Mouse (Mus musculus): ENCODE data around the gene Rasl10b. TPM values are rescaled to one million over a fixed set of nuclear protein-coding genes. Genes with fewer than 3 reads are reported as not detected.
A peak's percentile ranks its signal among the peaks of the same experiment; 100 is the strongest.

Gene Rasl10b
- polyA plus RNA-seq, 1 experiment = not detected

GRCm38 (mm10) chr11:83417080-83417479, 8.1 kb downstream of the Rasl10b start:
- no peak overlapping the region for H3K27ac ChIP-seq (replicated peaks; ENCODE audit: low read depth, low read length)
- no peak overlapping the region for H3K4me3 ChIP-seq (ENCODE audit: insufficient read depth, low read depth, low read length)
- H3K4me1 ChIP-seq (ENCODE audit: control insufficient read depth, insufficient read depth, insufficient read length, low read length) = no peaks in the 10 kb centered on the region

GRCm38 (mm10) chr11:83417708-83418107, 8.8 kb downstream of the Rasl10b start:
- no peak overlapping the region for H3K4me3 ChIP-seq (ENCODE audit: insufficient read depth, low read depth, low read length)
- H3K4me1 ChIP-seq (ENCODE audit: control insufficient read depth, insufficient read depth, insufficient read length, low read length) = no peaks in the 10 kb centered on the region
- H3K27ac ChIP-seq (replicated peaks; ENCODE audit: low read depth, low read length) = no peak overlapping the region

- no peaks in the 10 kb centered on the region for H3K4me1 ChIP-seq (ENCODE audit: control insufficient read depth, insufficient read depth, insufficient read length, low read length)
- no peak overlapping the region for H3K27ac ChIP-seq (replicated peaks; ENCODE audit: low read depth, low read length)
- H3K4me3 ChIP-seq (ENCODE audit: insufficient read depth, low read depth, low read length) = no peak overlapping the region
These were observed 9.6 kb downstream of the Rasl10b start for GRCm38 (mm10) chr11:83418566-83418965.

GRCm38 (mm10) chr11:83420338-83420737, 11.4 kb downstream of the Rasl10b start:
- no peak overlapping the region for H3K4me3 ChIP-seq (ENCODE audit: insufficient read depth, low read depth, low read length)
- H3K4me1 ChIP-seq (ENCODE audit: control insufficient read depth, insufficient read depth, insufficient read length, low read length) = no peaks in the 10 kb centered on the region
- no peak overlapping the region for H3K27ac ChIP-seq (replicated peaks; ENCODE audit: low read depth, low read length)

- Histone ChIP-seq H3K4me3 (ENCODE audit: insufficient read depth, low read depth, low read length) (no peak overlapping the region), H3K27ac (replicated peaks; ENCODE audit: low read depth, low read length) (no peak overlapping the region), H3K4me1 (ENCODE audit: control insufficient read depth, insufficient read depth, insufficient read length, low read length) (no peaks in the 10 kb centered on the region)
These were observed 12.4 kb downstream of the Rasl10b start for GRCm38 (mm10) chr11:83421305-83421704.

- Histone ChIP-seq H3K4me1 (ENCODE audit: control insufficient read depth, insufficient read depth, insufficient read length, low read length) (no peaks in the 10 kb centered on the region), H3K4me3 (ENCODE audit: insufficient read depth, low read depth, low read length) (no peak overlapping the region), H3K27ac (replicated peaks; ENCODE audit: low read depth, low read length) (no peak overlapping the region)
These were observed 15.7 kb downstream of the Rasl10b start for GRCm38 (mm10) chr11:83424681-83425080.

GRCm38 (mm10) chr11:83426964-83427363, 18.0 kb downstream of the Rasl10b start:
- Histone ChIP-seq H3K27ac (replicated peaks; ENCODE audit: low read depth, low read length) (no peak overlapping the region), H3K4me3 (ENCODE audit: insufficient read depth, low read depth, low read length) (no peak overlapping the region), H3K4me1 (ENCODE audit: control insufficient read depth, insufficient read depth, insufficient read length, low read length) (no peaks in the 10 kb centered on the region)

- Histone ChIP-seq H3K4me1 (ENCODE audit: control insufficient read depth, insufficient read depth, insufficient read length, low read length) (no peaks in the 10 kb centered on the region), H3K4me3 (ENCODE audit: insufficient read depth, low read depth, low read length) (no peak within 1 kb of the TSS), H3K27ac (replicated peaks; ENCODE audit: low read depth, low read length) (no peak within 1 kb of the TSS)
These were observed 20.4 kb downstream of the Rasl10b start, which contains the start of gene Gas2l2 for GRCm38 (mm10) chr11:83429355-83429754. Gene Gas2l2, minus strand, starts transcription at chr11:83429455.

GRCm38 (mm10) chr11:83432533-83432932, 23.6 kb downstream of the Rasl10b start:
- H3K4me3 ChIP-seq (ENCODE audit: insufficient read depth, low read depth, low read length) = no peak overlapping the region
- no peak overlapping the region for H3K27ac ChIP-seq (replicated peaks; ENCODE audit: low read depth, low read length)
- no peaks in the 10 kb centered on the region for H3K4me1 ChIP-seq (ENCODE audit: control insufficient read depth, insufficient read depth, insufficient read length, low read length)

GRCm38 (mm10) chr11:83437377-83437776, 28.4 kb downstream of the Rasl10b start, which contains the start of gene 1700020L24Rik:
Gene 1700020L24Rik, plus strand, starts transcription at chr11:83437677.
- Histone ChIP-seq H3K4me3 (ENCODE audit: insufficient read depth, low read depth, low read length) (no peak within 1 kb of the TSS), H3K4me1 (ENCODE audit: control insufficient read depth, insufficient read depth, insufficient read length, low read length) (peaks cover 5% of the 10 kb centered on the region; the same call in 1 of the 2 replicates), H3K27ac (replicated peaks; ENCODE audit: low read depth, low read length) (no peak within 1 kb of the TSS)

GRCm38 (mm10) chr11:83439426-83440060, 30.6 kb downstream of the Rasl10b start:
- Histone ChIP-seq H3K4me1 (ENCODE audit: control insufficient read depth, insufficient read depth, insufficient read length, low read length) (peaks cover 9% of the 10 kb centered on the region; the same call in 1 of the 2 replicates), H3K27ac (replicated peaks; ENCODE audit: low read depth, low read length) (no peak overlapping the region), H3K4me3 (ENCODE audit: insufficient read depth, low read depth, low read length) (no peak overlapping the region)

- Histone ChIP-seq H3K27ac (replicated peaks; ENCODE audit: low read depth, low read length) (peak overlapping the region; percentile 72), H3K4me3 (ENCODE audit: insufficient read depth, low read depth, low read length) (peak overlapping the region; percentile 71), H3K4me1 (ENCODE audit: control insufficient read depth, insufficient read depth, insufficient read length, low read length) (peaks cover 9% of the 10 kb centered on the region; the same call in 1 of the 2 replicates)
These were observed 31.4 kb downstream of the Rasl10b start for GRCm38 (mm10) chr11:83440081-83441064.

- peak overlapping the region; percentile 71 for H3K4me3 ChIP-seq (ENCODE audit: insufficient read depth, low read depth, low read length)
- peak overlapping the region; percentile 72 for H3K27ac ChIP-seq (replicated peaks; ENCODE audit: low read depth, low read length)
These were observed 32.3 kb downstream of the Rasl10b start for GRCm38 (mm10) chr11:83441235-83441634.

GRCm38 (mm10) chr11:83442596-83443267, 33.8 kb downstream of the Rasl10b start:
- Histone ChIP-seq H3K4me3 (ENCODE audit: insufficient read depth, low read depth, low read length) (peak overlapping the region; percentile 29; the same call in 1 of the 2 replicates), H3K4me1 (ENCODE audit: control insufficient read depth, insufficient read depth, insufficient read length, low read length) (peaks cover 16% of the 10 kb centered on the region), H3K27ac (replicated peaks; ENCODE audit: low read depth, low read length) (no peak overlapping the region)

More at GRCm38 (mm10) chr11:83441235-83441634, 32.3 kb downstream of the Rasl10b start:
- peaks cover 9% of the 10 kb centered on the region; the same call in 1 of the 2 replicates for H3K4me1 ChIP-seq (ENCODE audit: control insufficient read depth, insufficient read depth, insufficient read length, low read length)

GRCm38 (mm10) chr11:83443824-83444223, 34.9 kb downstream of the Rasl10b start:
- peaks cover 26% of the 10 kb centered on the region for H3K4me1 ChIP-seq (ENCODE audit: control insufficient read depth, insufficient read depth, insufficient read length, low read length)
- H3K4me3 ChIP-seq (ENCODE audit: insufficient read depth, low read depth, low read length) = no peak overlapping the region
- H3K27ac ChIP-seq (replicated peaks; ENCODE audit: low read depth, low read length) = no peak overlapping the region

All from brown adipose tissue, adult 24 weeks (tissue).